Mouse (Mus musculus) liver, postnatal 0 days (tissue): ENCODE results near the gene Wnt2b. TPM values are rescaled to one million over a fixed set of nuclear protein-coding genes. Genes with fewer than 3 reads are reported as not detected.

Experiments
- ATAC-seq: fragments of 200-750 bp; cut with Nextera tagmentation; 2 replicates; pipeline ENCODE4 v1.8.0; 2017; ENCODE audit warnings: mild to moderate bottlenecking, moderate library complexity
- DNase-seq: peaks from one replicate; pipeline ENCODE4 v3.0.0-alpha.2; 2016
- H3K27ac ChIP-seq: fragments of 300-500 bp; sonication (generic); 2 replicates; pipeline ENCODE4 v1.5.1; 2014; ENCODE audit warnings: antibody characterized with exemption, moderate library complexity, mild to moderate bottlenecking, low read depth
- H3K27me3 ChIP-seq: fragments of 300-500 bp; sonication (generic); 2 replicates; pipeline ENCODE4 v1.6.1; 2014; ENCODE audit warnings: low read length, control low read depth, mixed read lengths; ENCODE audit not compliant: insufficient read depth
- H3K36me3 ChIP-seq: fragments of 300-500 bp; sonication (generic); replicated peaks from 2 replicates; pipeline ENCODE4 v1.6.1; 2014; ENCODE audit warnings: mild to moderate bottlenecking, control low read depth, low read length, moderate library complexity, mixed read lengths; ENCODE audit not compliant: insufficient read depth
- H3K4me1 ChIP-seq: fragments of 300-500 bp; sonication (generic); 2 replicates; pipeline ENCODE4 v1.6.1; 2014; ENCODE audit warnings: antibody characterized with exemption, mild to moderate bottlenecking, control low read depth; ENCODE audit not compliant: insufficient read depth
- H3K4me2 ChIP-seq: fragments of 300-500 bp; sonication (generic); 2 replicates; pipeline ENCODE4 v1.6.1; 2014; ENCODE audit warnings: low read depth, mild to moderate bottlenecking, low read length, moderate library complexity, mixed read lengths
- H3K4me3 ChIP-seq: fragments of 300-500 bp; sonication (generic); 2 replicates; pipeline ENCODE4 v1.5.1; 2014; ENCODE audit warnings: low read depth, low read length
- H3K9ac ChIP-seq: fragments of 300-500 bp; sonication (generic); replicated peaks from 2 replicates; pipeline ENCODE4 v1.6.1; 2014; ENCODE audit warnings: mild to moderate bottlenecking, moderate library complexity
- H3K9me3 ChIP-seq: fragments of 300-500 bp; sonication (generic); 2 replicates; pipeline ENCODE4 v1.6.1; 2016; ENCODE audit warnings: mild to moderate bottlenecking, control low read depth, low read length, mixed read lengths
- CTCF ChIP-seq: sonication (generic); IDR thresholded peaks from 2 replicates; pipeline ENCODE4 v1.5.1; 2016; ENCODE audit warnings: antibody characterized with exemption, low read depth
- EP300 ChIP-seq: IDR thresholded peaks from 2 replicates; pipeline ENCODE4 v1.6.1; 2016; ENCODE audit warnings: antibody characterized with exemption, low read depth, mild to moderate bottlenecking
- WGBS: fragments of 180-500 bp; shearing (Covaris S2); extraction: QIAGEN DNeasy Blood & Tissue Kit; methylation state at CpG from one replicate; pipeline ENCODE4 v1.1.7; 2014; ENCODE audit not compliant: insufficient replicate concordance; 5-methylcytosine and 5-hydroxymethylcytosine counted together
- polyA plus RNA-seq: library from polyadenylated mRNA; unstranded; fragments of >200 nt; fragmentation: Nextera tagmentation; extraction: Ambion mirVana; gene quantifications from 2 replicates; pipeline ENCODE4 v1.2.1, GENCODE M21; 2015

Gene Wnt2b
- polyA plus RNA-seq, 1 experiment from 2014 or later, result 0.09 TPM

DNA sequence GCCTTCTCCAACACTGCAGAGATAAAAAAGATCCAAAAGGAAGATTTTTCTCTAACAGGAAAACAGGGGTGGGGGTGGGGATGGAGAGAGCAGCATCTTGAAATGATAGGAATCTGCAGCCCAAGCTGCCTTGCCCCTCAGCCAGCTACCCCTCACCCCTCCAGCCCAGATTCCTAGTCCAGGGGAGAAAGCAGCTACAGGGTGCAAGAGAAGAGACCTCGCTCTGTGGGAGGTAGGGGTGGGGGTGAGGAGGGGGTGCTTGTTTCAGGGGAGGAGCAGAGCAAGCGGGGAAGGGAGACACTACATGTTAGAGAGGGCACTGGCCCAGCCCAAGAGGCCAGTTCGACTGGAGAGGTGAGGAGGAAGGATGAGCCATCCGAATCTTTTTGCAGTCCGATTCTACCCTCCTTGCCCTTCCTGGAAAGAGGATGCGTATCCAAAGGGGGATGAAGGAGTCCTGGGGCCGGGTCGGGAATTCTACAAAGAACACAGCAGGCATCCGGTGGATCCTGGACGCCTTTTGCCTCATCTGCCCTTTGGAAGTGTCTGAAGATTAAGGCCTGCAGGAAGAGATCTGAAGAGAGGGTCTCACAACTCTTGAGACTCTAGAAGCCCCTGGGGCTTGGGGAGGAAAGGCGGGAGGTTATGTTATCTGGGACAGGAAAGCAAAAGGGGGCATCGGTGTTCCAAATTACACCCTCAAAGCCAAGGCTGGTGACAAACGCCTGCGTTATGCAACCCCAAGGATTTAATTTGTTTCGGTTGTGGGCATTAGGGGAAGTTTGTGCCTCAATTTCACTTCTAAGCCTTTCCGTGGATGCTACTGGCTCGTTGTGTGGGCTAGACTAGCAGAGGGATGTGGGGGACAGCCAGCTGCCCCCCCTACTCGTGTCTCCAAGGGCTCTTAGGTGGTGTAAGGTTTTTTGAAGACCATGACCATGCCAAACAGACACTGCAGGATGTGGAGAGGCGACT is 1.4 kb downstream of the Wnt2b start:
- Histone ChIP-seq H3K4me1 (peaks cover 13% of the 10 kb centered on the region), H3K27me3 (peaks cover 55% of the 10 kb centered on the region), H3K9me3 (no peaks in the 10 kb centered on the region), H3K27ac (no peak overlapping the region), H3K4me2 (no peak overlapping the region), H3K9ac (no peak overlapping the region), H3K36me3 (no peaks in the 10 kb centered on the region), H3K4me3 (no peak overlapping the region)
- no peak for DNase-seq
- no peak for TF ChIP-seq CTCF
- TF ChIP-seq EP300, result no peak
- ATAC-seq, result no peak
- WGBS, result 13% methylated on average over 19 of the region's 19 CpGs

DNA sequence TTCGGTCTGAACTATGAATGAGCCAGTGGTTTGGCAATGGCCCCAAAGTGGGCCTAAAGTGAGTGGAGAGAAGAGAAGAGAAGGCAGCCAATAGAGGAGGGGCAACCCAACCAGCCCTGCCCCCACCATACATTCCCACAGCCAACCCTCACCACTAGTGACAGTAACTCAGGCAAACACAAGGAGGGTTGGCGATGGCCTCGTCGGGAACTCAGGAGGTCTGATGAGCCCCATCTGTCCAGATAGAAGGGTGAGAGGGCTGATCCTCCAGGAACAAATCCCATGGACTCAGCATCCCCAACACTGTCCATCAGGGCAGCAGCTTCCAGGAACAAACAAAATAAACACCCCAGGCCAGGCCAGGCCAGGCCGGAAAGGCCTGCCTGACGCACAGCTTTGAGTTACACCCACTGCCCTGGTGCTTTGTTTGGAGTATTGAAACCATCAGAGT is 5.6 kb downstream of the Wnt2b start:
- DNase-seq, result no peak

DNA sequence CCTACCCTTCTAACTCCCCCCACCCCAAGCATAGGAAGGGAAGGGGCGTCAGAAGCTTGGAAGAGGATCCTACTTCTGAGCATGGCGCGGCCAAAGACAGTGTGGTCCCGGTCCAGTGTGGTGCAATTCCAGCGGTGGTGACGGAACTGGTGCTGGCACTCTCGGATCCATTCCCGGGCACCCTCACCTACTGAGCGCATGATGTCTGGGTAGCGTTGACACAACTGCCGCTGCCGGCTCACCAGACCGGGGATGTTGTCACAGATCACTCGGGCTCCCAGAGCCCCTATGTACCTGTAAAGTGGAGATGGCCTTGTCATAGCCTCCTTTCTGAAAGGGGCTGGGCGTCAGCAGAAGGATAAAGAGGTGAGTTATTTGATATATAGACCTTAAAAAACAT is 7.2 kb downstream of the Wnt2b start:
- no peak for TF ChIP-seq CTCF
- no peak for TF ChIP-seq EP300
- Histone ChIP-seq H3K9ac (no peak overlapping the region), H3K27me3 (peaks cover 11% of the 10 kb centered on the region), H3K9me3 (no peaks in the 10 kb centered on the region), H3K36me3 (no peaks in the 10 kb centered on the region; the same call in 1 of the 2 replicates), H3K4me1 (no peaks in the 10 kb centered on the region), H3K4me2 (no peak overlapping the region), H3K27ac (no peak overlapping the region), H3K4me3 (no peak overlapping the region)
- DNase-seq (no peak), ATAC-seq (no peak)
- WGBS, result 92% methylated on average over 13 of the region's 15 CpGs

More for the DNA sequence above, 5.6 kb downstream of the Wnt2b start:
- WGBS, result 84% methylated on average over 6 of the region's 6 CpGs
- peaks cover 1% of the 10 kb centered on the region; the same call in 1 of the 2 replicates for H3K4me1 ChIP-seq
- no peaks in the 10 kb centered on the region for H3K9me3 ChIP-seq
- H3K36me3 ChIP-seq, result no peaks in the 10 kb centered on the region; the same call in 1 of the 2 replicates
- peaks cover 27% of the 10 kb centered on the region for H3K27me3 ChIP-seq
- no peak overlapping the region for H3K9ac ChIP-seq
- TF ChIP-seq EP300 (no peak), CTCF (no peak)
- no peak overlapping the region for H3K4me3 ChIP-seq
- no peak for ATAC-seq
- H3K27ac ChIP-seq, result no peak overlapping the region
- no peak overlapping the region for H3K4me2 ChIP-seq

DNA sequence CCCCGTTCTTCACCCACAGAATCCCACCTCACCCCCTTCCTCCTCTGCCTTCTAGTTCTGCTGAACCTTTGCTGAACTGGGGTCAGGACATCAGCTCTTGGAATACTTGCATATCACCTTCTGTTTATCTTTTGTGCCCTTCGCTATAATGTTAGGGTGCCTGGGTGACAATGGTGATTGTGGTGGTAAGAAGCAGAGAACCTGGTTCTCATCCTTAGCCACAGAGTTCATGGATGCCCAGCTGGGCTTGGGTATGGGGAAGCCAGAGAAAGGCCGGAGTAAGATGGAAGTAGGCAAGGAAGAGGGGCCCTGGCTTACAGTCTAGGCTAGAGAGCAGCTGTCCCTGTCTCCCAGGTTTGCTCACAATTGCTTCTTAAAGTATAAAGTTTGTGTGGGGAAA is 7.6 kb downstream of the Wnt2b start:
- WGBS, result 89% methylated on average over 3 of the region's 3 CpGs
- Histone ChIP-seq H3K4me1 (no peaks in the 10 kb centered on the region), H3K27ac (no peak overlapping the region), H3K4me3 (no peak overlapping the region), H3K9ac (no peak overlapping the region), H3K4me2 (no peak overlapping the region), H3K9me3 (no peaks in the 10 kb centered on the region), H3K27me3 (peaks cover 7% of the 10 kb centered on the region; the same call in 1 of the 2 replicates), H3K36me3 (no peaks in the 10 kb centered on the region; the same call in 1 of the 2 replicates)
- TF ChIP-seq CTCF (no peak), EP300 (no peak)
- ATAC-seq, result no peak
- no peak for DNase-seq

DNA sequence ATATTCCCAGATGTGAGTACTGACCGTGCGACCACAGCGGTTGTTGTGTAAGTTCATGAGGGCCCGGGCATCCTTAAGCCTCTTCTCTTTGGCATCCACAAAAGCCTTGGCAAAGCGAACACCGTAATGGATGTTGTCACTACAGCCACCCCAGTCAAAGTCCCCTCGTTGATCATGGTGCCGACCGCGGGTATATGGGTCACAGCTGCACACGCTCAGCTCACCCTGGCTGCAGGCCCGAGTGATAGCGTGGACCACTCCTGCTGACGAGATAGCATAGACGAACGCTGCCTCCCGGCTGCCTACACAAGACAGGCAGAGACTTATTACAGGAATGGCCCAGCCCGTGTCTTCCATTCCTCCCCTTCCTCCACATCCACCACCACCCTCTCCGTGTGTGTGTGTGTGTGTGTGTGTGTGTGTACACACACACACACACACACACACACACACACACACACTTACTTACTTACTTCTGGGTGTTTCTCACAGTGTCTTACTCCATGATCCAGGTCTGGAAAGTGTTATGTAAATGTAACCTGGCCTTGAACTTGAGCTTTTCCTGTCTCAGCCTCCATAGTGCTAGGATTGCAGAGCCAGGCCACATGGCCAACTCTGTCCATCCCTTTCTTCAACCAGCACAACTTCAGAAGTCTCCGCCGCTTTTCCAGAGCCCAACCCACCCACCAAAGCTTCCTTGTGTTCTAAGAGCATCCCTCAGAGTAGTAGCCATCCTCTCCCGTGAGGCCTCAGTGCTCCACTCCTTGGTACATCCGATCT is 8.6 kb downstream of the Wnt2b start:
- Histone ChIP-seq H3K9me3 (no peaks in the 10 kb centered on the region), H3K27ac (no peak overlapping the region), H3K4me2 (no peak overlapping the region), H3K9ac (no peak overlapping the region), H3K4me1 (no peaks in the 10 kb centered on the region), H3K4me3 (no peak overlapping the region), H3K36me3 (no peaks in the 10 kb centered on the region; the same call in 1 of the 2 replicates), H3K27me3 (no peaks in the 10 kb centered on the region)
- no peak for ATAC-seq
- TF ChIP-seq EP300 (no peak), CTCF (no peak)
- no peak for DNase-seq
- 85% methylated on average over 23 of the region's 23 CpGs for WGBS

DNA sequence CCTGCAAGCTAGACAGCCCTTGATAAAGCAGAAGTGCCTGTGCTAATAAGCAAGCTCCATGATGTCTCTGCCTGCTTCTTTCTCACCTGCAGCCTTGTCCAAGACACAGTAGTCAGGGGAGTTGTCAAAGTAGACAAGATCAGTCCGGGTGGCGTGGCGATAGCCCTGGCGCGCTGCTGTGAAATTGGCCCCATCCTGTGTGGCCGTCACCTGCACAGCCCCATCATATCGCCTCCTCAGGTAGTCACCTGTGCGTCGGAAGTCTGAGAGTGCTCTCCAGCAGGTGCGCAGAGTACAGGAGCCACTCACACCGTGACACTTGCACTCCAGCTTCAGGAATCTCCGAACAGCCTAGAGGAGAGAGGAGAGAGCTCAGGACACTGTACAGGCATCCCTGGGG is 10.8 kb downstream of the Wnt2b start:
- Histone ChIP-seq H3K4me1 (no peaks in the 10 kb centered on the region), H3K9ac (no peak overlapping the region), H3K36me3 (peaks cover 6% of the 10 kb centered on the region), H3K27ac (no peak overlapping the region), H3K9me3 (no peaks in the 10 kb centered on the region), H3K4me3 (no peak overlapping the region), H3K27me3 (no peaks in the 10 kb centered on the region), H3K4me2 (no peak overlapping the region)
- no peak for TF ChIP-seq CTCF
- TF ChIP-seq EP300, result no peak
- no peak for ATAC-seq
- WGBS, result 92% methylated on average over 12 of the region's 12 CpGs
- no peak for DNase-seq
